Mouse (Mus musculus): ENCODE data around the gene Tlk2. TPM values are rescaled to one million over a fixed set of nuclear protein-coding genes. Genes with fewer than 3 reads are reported as not detected.
A peak's percentile ranks its signal among the peaks of the same experiment; 100 is the strongest.
"Not testable (repeated sequence)": the region's sequence is repeated elsewhere in the genome, so short reads cannot be mapped to it uniquely, and the experiment has no call there.

The Tlk2 gene
- polyA plus RNA-seq (2015; fragmentation: Nextera tagmentation; extraction: Ambion mirVana): 18.7 and 19.7 TPM in 2 replicates

GRCm38 (mm10) chr11:105178516-105178915 is at the start of gene Tlk2:
TSS of gene Tlk2 (plus strand) at chr11:105178807.
- no peaks in the 10 kb centered on the region for H3K9me3 ChIP-seq (replicated peaks; ENCODE audit: control insufficient read depth, low read length, poor library complexity, severe bottlenecking)
- WGBS: 47% methylated on average over 2 of the region's 2 CpGs
- H3K4me3 ChIP-seq (ENCODE audit: low read depth, low read length): no peak within 1 kb of the TSS
- no peak for ATAC-seq
- H3K4me1 ChIP-seq (ENCODE audit: control insufficient read depth, insufficient read depth, low read length): peaks cover 28% of the 10 kb centered on the region
- no peak within 1 kb of the TSS for H3K27ac ChIP-seq (ENCODE audit: low read length)
- no peaks in the 10 kb centered on the region for H3K27me3 ChIP-seq (ENCODE audit: control insufficient read depth, insufficient read depth, low read depth, low read length)
- peak within 1 kb of the TSS; percentile 85 for H3K4me2 ChIP-seq (ENCODE audit: low read length)
- 0 out of 2 replicates have a peak, but pooled peaks cover 8% of the 10 kb centered on the region for H3K36me3 ChIP-seq (ENCODE audit: control insufficient read depth, insufficient read depth, low read length)
- no peak within 1 kb of the TSS for H3K9ac ChIP-seq (ENCODE audit: low read depth, low read length)

GRCm38 (mm10) chr11:105135692-105136091 is 42.9 kb upstream of the Tlk2 start:
- H3K36me3 ChIP-seq (ENCODE audit: control insufficient read depth, insufficient read depth, low read length): peaks cover 55% of the 10 kb centered on the region
- no peak overlapping the region for H3K4me3 ChIP-seq (ENCODE audit: low read depth, low read length)
- H3K4me1 ChIP-seq (ENCODE audit: control insufficient read depth, insufficient read depth, low read length): no peaks in the 10 kb centered on the region
- H3K27ac ChIP-seq (ENCODE audit: low read length): no peak overlapping the region
- H3K4me2 ChIP-seq (ENCODE audit: low read length): no peak overlapping the region
- no peak overlapping the region for H3K9ac ChIP-seq (ENCODE audit: low read depth, low read length)
- no peaks in the 10 kb centered on the region for H3K27me3 ChIP-seq (ENCODE audit: control insufficient read depth, insufficient read depth, low read depth, low read length)
- no peak for ATAC-seq
- H3K9me3 ChIP-seq (replicated peaks; ENCODE audit: control insufficient read depth, low read length, poor library complexity, severe bottlenecking): no peaks in the 10 kb centered on the region
- 97% methylated on average over 7 of the region's 7 CpGs for WGBS

- H3K36me3 ChIP-seq (ENCODE audit: control insufficient read depth, insufficient read depth, low read length): peaks cover 57% of the 10 kb centered on the region
- WGBS: 94% methylated on average over 2 of the region's 2 CpGs
Measured at GRCm38 (mm10) chr11:105137255-105137654, 41.4 kb upstream of the Tlk2 start.

GRCm38 (mm10) chr11:105140512-105140911 is 38.1 kb upstream of the Tlk2 start:
- peaks cover 40% of the 10 kb centered on the region for H3K36me3 ChIP-seq (ENCODE audit: control insufficient read depth, insufficient read depth, low read length)
- not testable (repeated sequence) for H3K4me2 ChIP-seq (ENCODE audit: low read length); H3K4me3 ChIP-seq (ENCODE audit: low read depth, low read length); H3K27me3 ChIP-seq (ENCODE audit: control insufficient read depth, insufficient read depth, low read depth, low read length); H3K27ac ChIP-seq (ENCODE audit: low read length); H3K4me1 ChIP-seq (ENCODE audit: control insufficient read depth, insufficient read depth, low read length); ATAC-seq; H3K9ac ChIP-seq (ENCODE audit: low read depth, low read length); H3K9me3 ChIP-seq (replicated peaks; ENCODE audit: control insufficient read depth, low read length, poor library complexity, severe bottlenecking)
- 99% methylated on average over 7 of the region's 8 CpGs for WGBS

More at GRCm38 (mm10) chr11:105137255-105137654, 41.4 kb upstream of the Tlk2 start:
- H3K9ac ChIP-seq (ENCODE audit: low read depth, low read length); H3K27me3 ChIP-seq (ENCODE audit: control insufficient read depth, insufficient read depth, low read depth, low read length); H3K4me2 ChIP-seq (ENCODE audit: low read length); H3K9me3 ChIP-seq (replicated peaks; ENCODE audit: control insufficient read depth, low read length, poor library complexity, severe bottlenecking); H3K4me1 ChIP-seq (ENCODE audit: control insufficient read depth, insufficient read depth, low read length); H3K4me3 ChIP-seq (ENCODE audit: low read depth, low read length); ATAC-seq; H3K27ac ChIP-seq (ENCODE audit: low read length): not testable (repeated sequence)

- H3K9me3 ChIP-seq (replicated peaks; ENCODE audit: control insufficient read depth, low read length, poor library complexity, severe bottlenecking): no peaks in the 10 kb centered on the region
- H3K4me1 ChIP-seq (ENCODE audit: control insufficient read depth, insufficient read depth, low read length): no peaks in the 10 kb centered on the region
- 96% methylated on average over 5 of the region's 5 CpGs for WGBS
- H3K9ac ChIP-seq (ENCODE audit: low read depth, low read length): no peak overlapping the region
- no peak overlapping the region for H3K27ac ChIP-seq (ENCODE audit: low read length)
- H3K4me3 ChIP-seq (ENCODE audit: low read depth, low read length): no peak overlapping the region
- ATAC-seq: no peak
- no peak overlapping the region for H3K4me2 ChIP-seq (ENCODE audit: low read length)
- H3K27me3 ChIP-seq (ENCODE audit: control insufficient read depth, insufficient read depth, low read depth, low read length): no peaks in the 10 kb centered on the region
- H3K36me3 ChIP-seq (ENCODE audit: control insufficient read depth, insufficient read depth, low read length): peaks cover 35% of the 10 kb centered on the region
Measured at GRCm38 (mm10) chr11:105141115-105141514, 37.5 kb upstream of the Tlk2 start.

- Histone ChIP-seq H3K9me3 (replicated peaks; ENCODE audit: control insufficient read depth, low read length, poor library complexity, severe bottlenecking) (no peaks in the 10 kb centered on the region), H3K27me3 (ENCODE audit: control insufficient read depth, insufficient read depth, low read depth, low read length) (no peaks in the 10 kb centered on the region), H3K4me3 (ENCODE audit: low read depth, low read length) (no peak overlapping the region), H3K27ac (ENCODE audit: low read length) (no peak overlapping the region), H3K36me3 (ENCODE audit: control insufficient read depth, insufficient read depth, low read length) (peaks cover 16% of the 10 kb centered on the region), H3K4me1 (ENCODE audit: control insufficient read depth, insufficient read depth, low read length) (no peaks in the 10 kb centered on the region), H3K9ac (ENCODE audit: low read depth, low read length) (no peak overlapping the region), H3K4me2 (ENCODE audit: low read length) (no peak overlapping the region)
- no peak for ATAC-seq
Measured at GRCm38 (mm10) chr11:105143564-105143963, 35.0 kb upstream of the Tlk2 start.

GRCm38 (mm10) chr11:105144084-105144483 is 34.5 kb upstream of the Tlk2 start:
- no peak for ATAC-seq

GRCm38 (mm10) chr11:105144508-105145210 is 33.9 kb upstream of the Tlk2 start:
- Histone ChIP-seq H3K9me3 (replicated peaks; ENCODE audit: control insufficient read depth, low read length, poor library complexity, severe bottlenecking) (no peaks in the 10 kb centered on the region), H3K27ac (ENCODE audit: low read length) (no peak overlapping the region), H3K36me3 (ENCODE audit: control insufficient read depth, insufficient read depth, low read length) (peaks cover 12% of the 10 kb centered on the region), H3K4me3 (ENCODE audit: low read depth, low read length) (no peak overlapping the region), H3K9ac (ENCODE audit: low read depth, low read length) (no peak overlapping the region), H3K4me1 (ENCODE audit: control insufficient read depth, insufficient read depth, low read length) (no peaks in the 10 kb centered on the region), H3K27me3 (ENCODE audit: control insufficient read depth, insufficient read depth, low read depth, low read length) (no peaks in the 10 kb centered on the region), H3K4me2 (ENCODE audit: low read length) (no peak overlapping the region)
- 85% methylated on average over 11 of the region's 11 CpGs for WGBS
- no peak for ATAC-seq

More at GRCm38 (mm10) chr11:105144084-105144483, 34.5 kb upstream of the Tlk2 start:
- Histone ChIP-seq H3K4me1 (ENCODE audit: control insufficient read depth, insufficient read depth, low read length) (no peaks in the 10 kb centered on the region), H3K36me3 (ENCODE audit: control insufficient read depth, insufficient read depth, low read length) (peaks cover 16% of the 10 kb centered on the region), H3K4me3 (ENCODE audit: low read depth, low read length) (no peak overlapping the region), H3K9ac (ENCODE audit: low read depth, low read length) (no peak overlapping the region), H3K9me3 (replicated peaks; ENCODE audit: control insufficient read depth, low read length, poor library complexity, severe bottlenecking) (no peaks in the 10 kb centered on the region), H3K27ac (ENCODE audit: low read length) (no peak overlapping the region), H3K27me3 (ENCODE audit: control insufficient read depth, insufficient read depth, low read depth, low read length) (no peaks in the 10 kb centered on the region), H3K4me2 (ENCODE audit: low read length) (no peak overlapping the region)
- 92% methylated on average over 3 of the region's 3 CpGs for WGBS

- Histone ChIP-seq H3K27me3 (ENCODE audit: control insufficient read depth, insufficient read depth, low read depth, low read length) (no peaks in the 10 kb centered on the region), H3K9ac (ENCODE audit: low read depth, low read length) (no peak overlapping the region), H3K36me3 (ENCODE audit: control insufficient read depth, insufficient read depth, low read length) (peaks cover 7% of the 10 kb centered on the region), H3K4me1 (ENCODE audit: control insufficient read depth, insufficient read depth, low read length) (no peaks in the 10 kb centered on the region), H3K27ac (ENCODE audit: low read length) (no peak overlapping the region), H3K4me2 (ENCODE audit: low read length) (no peak overlapping the region), H3K4me3 (ENCODE audit: low read depth, low read length) (no peak overlapping the region), H3K9me3 (replicated peaks; ENCODE audit: control insufficient read depth, low read length, poor library complexity, severe bottlenecking) (no peaks in the 10 kb centered on the region)
- ATAC-seq: no peak
- WGBS: 89% methylated on average over 10 of the region's 10 CpGs
Measured at GRCm38 (mm10) chr11:105145211-105145610, 33.4 kb upstream of the Tlk2 start.
